Mouse (Mus musculus) embryonic fibroblast, embryonic 13.5 days (primary cell): ENCODE measurements around the gene Ncoa1.

Experiments used
- CTCF ChIP-seq: IDR thresholded peaks from 2 replicates; pipeline ENCODE4 v1.5.1; 2011; ENCODE audit warnings: mild to moderate bottlenecking, control low read depth, low read length, moderate library complexity, borderline replicate concordance; ENCODE audit not compliant: insufficient read depth
- POLR2A ChIP-seq: IDR thresholded peaks from 2 replicates; pipeline ENCODE4 v1.6.1; 2011; ENCODE audit warnings: low read depth, mild to moderate bottlenecking, control low read depth, low read length, moderate library complexity

DNA sequence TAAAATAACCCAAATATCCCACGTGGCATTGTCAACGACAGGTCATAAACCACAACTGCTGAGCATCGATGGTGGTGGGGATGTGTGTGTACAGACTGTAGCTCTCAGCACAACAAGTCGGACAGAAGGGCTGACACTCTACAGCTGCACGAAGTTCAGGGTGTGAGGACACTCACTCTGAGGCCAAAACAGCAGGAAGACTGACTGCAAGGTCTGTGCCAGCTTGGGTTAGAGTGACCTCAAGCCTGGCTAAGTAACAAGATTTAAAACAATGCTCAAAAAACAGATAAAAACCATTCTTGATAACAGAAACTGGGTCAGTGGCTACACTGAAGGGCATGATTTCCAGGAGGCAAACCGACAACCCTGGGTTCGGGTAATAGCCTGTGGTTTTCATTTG, 246.8 kb downstream of the Ncoa1 start:
- TF ChIP-seq CTCF (no peak), POLR2A (no peak)
